Mouse (Mus musculus) cortical plate, adult 2 months (tissue): ENCODE measurements around the gene Reg3g.

Experiments
- CTCF ChIP-seq: fragments of 200-500 bp; IDR thresholded peaks from 2 replicates; pipeline ENCODE4 v1.5.1; 2011; ENCODE audit warnings: mild to moderate bottlenecking, control low read depth, low read length; ENCODE audit not compliant: insufficient read depth; ENCODE audit errors: extremely low read depth
- POLR2A ChIP-seq: fragments of 200-500 bp; IDR thresholded peaks from 2 replicates; pipeline ENCODE4 v1.6.1; 2011; ENCODE audit warnings: mild to moderate bottlenecking, low read length, control low read depth; ENCODE audit not compliant: insufficient read depth; ENCODE audit errors: extremely low read depth

DNA sequence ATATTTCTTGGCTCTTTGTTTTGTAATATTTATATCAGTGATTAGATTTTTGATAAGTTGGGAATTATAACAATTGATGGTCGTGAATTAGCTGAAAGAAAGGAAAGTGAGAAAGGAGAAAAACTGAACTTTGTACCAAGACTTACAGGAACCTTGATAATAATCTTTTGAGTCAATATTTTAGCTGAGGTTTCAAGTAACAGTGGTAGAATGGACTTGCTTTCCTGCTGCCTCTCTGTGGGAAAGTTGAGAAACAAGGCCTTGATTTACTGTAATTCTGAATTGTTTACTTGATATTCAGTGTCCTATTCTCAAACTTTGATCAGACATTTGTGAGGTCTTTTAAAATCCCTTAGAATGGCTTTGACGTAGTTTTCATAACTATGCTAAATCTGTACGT lies 615 bp upstream of the Reg3g start:
- TF ChIP-seq CTCF (no peak), POLR2A (no peak)
